Mouse (Mus musculus): ENCODE results near the gene Zcchc3.

DNA sequence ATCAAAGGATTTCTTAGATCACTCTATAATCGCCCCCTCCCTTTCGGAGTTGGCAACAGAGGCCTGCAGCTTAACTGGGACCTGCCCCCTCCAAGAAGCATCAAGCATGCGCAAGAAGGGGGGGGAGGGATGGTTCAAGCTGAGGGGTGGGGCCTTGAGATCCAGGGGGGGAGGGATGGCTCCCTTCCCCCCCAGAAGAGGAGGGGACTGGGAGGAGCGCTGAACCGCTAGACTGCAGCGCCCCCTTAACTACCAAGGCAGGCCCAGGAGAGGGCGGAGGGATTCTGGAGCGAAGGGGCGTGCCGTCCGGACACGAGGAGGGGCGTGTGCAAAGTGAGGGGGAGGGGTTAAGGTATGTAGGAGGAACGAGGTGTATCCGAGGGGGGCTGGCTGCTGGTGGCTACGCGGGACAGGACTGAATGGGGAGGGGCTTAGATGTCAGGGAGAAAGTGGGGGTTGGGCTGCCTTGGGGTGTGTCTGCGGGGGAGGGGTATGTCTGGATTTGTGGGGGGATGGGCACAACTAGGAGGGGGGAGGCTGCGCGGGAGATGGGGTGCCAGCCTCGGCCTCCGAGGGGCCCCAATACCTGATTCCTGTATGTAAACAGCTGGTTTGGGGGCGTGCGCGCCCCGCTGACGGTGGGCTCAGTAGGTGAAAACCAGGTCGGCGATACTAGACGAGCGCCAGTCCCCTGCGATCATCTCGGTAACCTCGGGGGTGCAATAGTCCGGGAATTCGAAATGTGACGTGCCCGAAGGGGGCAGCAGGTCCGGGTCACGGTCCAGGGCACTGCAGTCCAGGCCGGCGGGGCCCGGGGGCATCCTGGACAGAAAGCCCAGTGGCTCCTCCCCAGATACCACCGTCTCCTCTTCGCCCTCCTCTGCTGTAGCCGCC lies 18.5 kb downstream of the Zcchc3 start:
- TF ChIP-seq CTCF (IDR thresholded peaks at IDR 0.05; ENCODE audit: borderline replicate concordance, extremely low read depth, insufficient read depth, insufficient read length) (peak; percentile 43; the same call in 1 of the 2 replicates), POLR2A (IDR thresholded peaks at IDR 0.05; ENCODE audit: borderline replicate concordance, extremely low read depth, insufficient read depth, insufficient read length, poor library complexity, severe bottlenecking) (no peak)

Data from brain, embryonic 14.5 days (tissue).